Mouse (Mus musculus) heart, adult 2 months (tissue): ENCODE results near the gene Mt1. TPM values are rescaled to one million over a fixed set of nuclear protein-coding genes. Genes with fewer than 3 reads are reported as not detected.

Source experiments
- DNase-seq, 2 experiments: peaks; one replicate each; pipeline ENCODE4 v3.0.0; 2021
- H3K27ac ChIP-seq: fragments of 200-600 bp; 2 replicates; pipeline ENCODE4 v1.8.1; 2022
- H3K27me3 ChIP-seq: fragments of 200-500 bp; 2 replicates; pipeline ENCODE4 v1.6.1; 2012; ENCODE audit warnings: mild to moderate bottlenecking, low read length, inconsistent platforms, mixed read lengths; ENCODE audit not compliant: control insufficient read depth, insufficient read depth
- H3K36me3 ChIP-seq: fragments of 200-500 bp; 2 replicates; pipeline ENCODE4 v1.6.1; 2012; ENCODE audit warnings: low read length, inconsistent platforms; ENCODE audit not compliant: control insufficient read depth, insufficient read depth
- H3K4me1 ChIP-seq: fragments of 200-500 bp; 2 replicates; pipeline ENCODE4 v1.6.1; 2011; ENCODE audit warnings: low read length; ENCODE audit not compliant: control insufficient read depth, insufficient read depth
- H3K4me3 ChIP-seq: fragments of 200-600 bp; 2 replicates; pipeline ENCODE4 v1.8.1; 2022
- H3K79me2 ChIP-seq: fragments of 200-500 bp; replicated peaks from 2 replicates; pipeline ENCODE4 v1.6.1; 2012; ENCODE audit warnings: mild to moderate bottlenecking, inconsistent platforms, low read length, moderate library complexity, mixed read lengths; ENCODE audit not compliant: control insufficient read depth, insufficient read depth
- H3K9ac ChIP-seq: fragments of 200-500 bp; 2 replicates; pipeline ENCODE4 v1.6.1; 2012; ENCODE audit warnings: low read depth, mild to moderate bottlenecking, control low read depth, inconsistent platforms, low read length, mixed read lengths
- CTCF ChIP-seq: fragments of 200-600 bp; IDR thresholded peaks from 2 replicates; pipeline ENCODE4 v1.8.1; 2022; ENCODE audit warnings: antibody characterized with exemption, mild to moderate bottlenecking, moderate library complexity
- EP300 ChIP-seq: fragments of 200-500 bp; IDR thresholded peaks from 2 replicates; pipeline ENCODE4 v1.6.1; 2011; ENCODE audit warnings: low read depth, low read length, control low read depth; ENCODE audit not compliant: insufficient read depth
- POLR2A ChIP-seq: fragments of 200-500 bp; IDR thresholded peaks from 2 replicates; pipeline ENCODE4 v1.6.1; 2011; ENCODE audit warnings: mild to moderate bottlenecking, low read depth, low read length, control low read depth; ENCODE audit not compliant: insufficient read depth
- WGBS: fragments of 180-500 bp; shearing (Covaris S2); methylation state at CpG from one replicate; pipeline ENCODE4 v1.1.7; 2018; 5-methylcytosine and 5-hydroxymethylcytosine counted together
- intact Hi-C: fragments of 180-260 bp; cut with DNase I; formaldehyde crosslinking; loops from one replicate; pipeline ENCODE4 v1.15.1; 2025
- polyA plus RNA-seq: library from polyadenylated mRNA; depleted of rRNA; stranded (reverse); fragments of >200 nt; gene quantifications from 2 replicates; pipeline ENCODE4 v1.2.3, GENCODE M21; 2012
- total RNA-seq, 2 experiments: library from RNA; stranded (reverse); gene quantifications; 2 replicates each; pipeline ENCODE4 v1.2.3; 2021

Mt1 gene
- total and polyA plus RNA-seq, 3 experiments = 279 to 727 (median 438) TPM

- 85% methylated on average over 7 of the region's 7 CpGs for WGBS
- Histone ChIP-seq H3K27me3 (no peaks in the 10 kb centered on the region), H3K36me3 (no peaks in the 10 kb centered on the region), H3K4me3 (no peak overlapping the region), H3K9ac (no peak overlapping the region), H3K4me1 (no peaks in the 10 kb centered on the region), H3K27ac (no peak overlapping the region), H3K79me2 (no peaks in the 10 kb centered on the region)
- no peak for DNase-seq
- TF ChIP-seq EP300 (no peak), CTCF (no peak), POLR2A (no peak)
- intact Hi-C loops = no loop called here
Observed at GRCm38 (mm10) chr8:94136192-94136591, 42.7 kb upstream of the Mt1 start.

DNA sequence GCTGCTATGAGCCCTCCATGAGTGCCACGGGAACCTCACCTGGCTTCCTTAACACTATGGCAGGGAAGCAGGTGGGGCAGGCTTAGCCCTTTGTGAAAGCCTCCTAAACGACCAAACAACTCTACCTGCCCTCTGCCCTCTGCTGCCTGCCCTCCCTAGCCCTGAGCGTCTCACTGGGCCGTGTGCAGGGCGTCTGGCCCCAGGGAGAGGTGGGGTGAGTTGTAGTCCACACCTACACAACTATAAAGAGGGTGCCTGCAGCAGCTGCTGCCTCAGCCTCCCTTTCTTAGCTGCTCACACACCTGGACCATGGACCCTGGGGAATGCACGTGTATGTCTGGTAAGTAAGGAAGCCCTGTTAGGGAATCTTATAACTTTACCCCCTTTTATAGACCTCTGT, 41.9 kb upstream of the Mt1 start, which contains the start of gene Mt4:
Gene Mt4 (plus strand): TSS at position 265 of the 400 bp plus-strand sequence.
- Histone ChIP-seq H3K4me3 (no peak within 1 kb of the TSS), H3K4me1 (no peaks in the 10 kb centered on the region), H3K79me2 (no peaks in the 10 kb centered on the region), H3K27me3 (no peaks in the 10 kb centered on the region), H3K36me3 (no peaks in the 10 kb centered on the region), H3K9ac (no peak within 1 kb of the TSS), H3K27ac (no peak within 1 kb of the TSS)
- intact Hi-C loops = no loop called here
- DNase-seq = no peak
- TF ChIP-seq CTCF (no peak), POLR2A (no peak), EP300 (no peak)
- WGBS = 49% methylated on average over 6 of the region's 6 CpGs

DNA sequence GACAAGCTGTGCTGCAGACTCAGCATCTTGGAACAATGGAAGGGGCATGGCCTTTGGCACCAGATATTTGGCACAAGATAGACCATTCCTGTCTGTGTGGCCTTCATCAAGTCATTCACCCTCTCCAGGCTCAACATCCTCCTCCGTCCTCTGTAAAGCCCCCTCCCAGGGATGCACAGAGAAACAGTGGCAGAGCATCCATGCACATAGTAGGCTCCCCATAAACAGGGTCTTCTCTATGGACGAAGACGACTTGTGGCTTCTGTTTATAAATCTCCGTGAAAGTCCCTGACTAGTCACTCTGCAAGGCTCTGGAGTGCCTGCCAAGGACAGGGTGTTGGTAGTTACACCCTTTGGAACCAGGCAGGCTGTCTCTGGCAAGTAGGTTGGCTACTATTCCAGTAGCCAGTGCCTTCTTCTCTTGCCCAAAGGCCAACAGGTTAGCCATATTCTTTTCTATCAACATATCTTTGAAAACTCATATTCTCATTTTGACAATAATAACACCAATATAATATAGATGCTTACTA, 38.6 kb upstream of the Mt1 start:
- no peaks in the 10 kb centered on the region for H3K4me1 ChIP-seq
- H3K27me3 ChIP-seq = no peaks in the 10 kb centered on the region
- TF ChIP-seq POLR2A = no peak
- no peak for TF ChIP-seq EP300
- no peak for TF ChIP-seq CTCF
- no peak overlapping the region for H3K27ac ChIP-seq
- no peak overlapping the region for H3K4me3 ChIP-seq
- WGBS = 76% methylated on average over 4 of the region's 4 CpGs
- no peaks in the 10 kb centered on the region for H3K79me2 ChIP-seq
- DNase-seq = no peak
- H3K36me3 ChIP-seq = no peaks in the 10 kb centered on the region
- intact Hi-C loops = no loop called here
- no peak overlapping the region for H3K9ac ChIP-seq

DNA sequence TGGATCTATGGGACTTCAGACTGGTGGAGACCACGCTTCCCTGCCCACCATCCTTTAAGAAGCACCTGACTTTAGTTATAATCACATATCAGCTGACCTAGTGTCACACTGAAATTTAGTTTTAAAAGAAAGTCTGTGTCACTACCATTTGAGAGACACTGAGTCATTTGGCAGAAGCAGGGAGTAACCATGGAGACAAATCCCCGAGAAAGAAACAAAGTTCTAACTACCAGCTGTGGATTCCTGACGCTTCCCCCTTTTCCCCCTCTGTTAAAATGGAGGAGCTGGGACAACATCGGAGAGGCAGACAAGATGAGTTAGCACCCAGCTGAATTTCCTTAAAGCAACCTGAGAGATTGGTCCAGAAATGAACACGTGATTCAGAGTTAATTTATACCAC, 30.6 kb upstream of the Mt1 start:
- intact Hi-C loops = no loop called here
- WGBS = 46% methylated on average over 5 of the region's 5 CpGs
- no peaks in the 10 kb centered on the region for H3K79me2 ChIP-seq
- no peak overlapping the region for H3K4me3 ChIP-seq
- H3K36me3 ChIP-seq = no peaks in the 10 kb centered on the region
- TF ChIP-seq CTCF = no peak
- TF ChIP-seq POLR2A = no peak
- TF ChIP-seq EP300 = no peak
- no peaks in the 10 kb centered on the region for H3K27me3 ChIP-seq
- H3K9ac ChIP-seq = no peak overlapping the region
- H3K4me1 ChIP-seq = no peaks in the 10 kb centered on the region; the same call in 1 of the 2 replicates
- no peak for DNase-seq
- no peak overlapping the region for H3K27ac ChIP-seq

DNA sequence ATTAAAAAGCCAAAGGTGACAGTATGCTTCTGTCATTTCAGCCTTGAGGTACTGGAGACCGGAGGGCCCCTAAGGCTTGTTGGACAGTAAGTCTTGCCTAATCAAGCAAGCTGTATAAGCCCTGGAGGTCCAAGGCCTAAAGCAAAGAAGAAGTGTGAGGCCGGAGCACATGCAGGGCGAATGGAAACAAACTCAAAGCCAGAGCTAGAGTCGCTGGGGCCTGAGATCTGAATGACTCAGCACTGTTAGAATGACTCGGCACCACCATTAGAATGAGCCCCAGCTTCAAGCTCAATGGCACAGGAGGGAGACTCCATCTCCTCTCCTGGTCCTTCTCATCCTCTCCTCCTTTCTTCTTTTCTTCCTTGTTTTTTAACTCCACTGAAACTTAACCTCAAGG, 28.0 kb upstream of the Mt1 start:
- Histone ChIP-seq H3K27me3 (no peaks in the 10 kb centered on the region), H3K9ac (no peak overlapping the region), H3K36me3 (no peaks in the 10 kb centered on the region), H3K4me1 (no peaks in the 10 kb centered on the region; the same call in 1 of the 2 replicates), H3K79me2 (no peaks in the 10 kb centered on the region), H3K27ac (no peak overlapping the region), H3K4me3 (no peak overlapping the region)
- intact Hi-C loops = no loop called here
- DNase-seq = no peak
- 77% methylated on average over 5 of the region's 5 CpGs for WGBS
- TF ChIP-seq POLR2A (no peak), EP300 (no peak), CTCF (no peak)

DNA sequence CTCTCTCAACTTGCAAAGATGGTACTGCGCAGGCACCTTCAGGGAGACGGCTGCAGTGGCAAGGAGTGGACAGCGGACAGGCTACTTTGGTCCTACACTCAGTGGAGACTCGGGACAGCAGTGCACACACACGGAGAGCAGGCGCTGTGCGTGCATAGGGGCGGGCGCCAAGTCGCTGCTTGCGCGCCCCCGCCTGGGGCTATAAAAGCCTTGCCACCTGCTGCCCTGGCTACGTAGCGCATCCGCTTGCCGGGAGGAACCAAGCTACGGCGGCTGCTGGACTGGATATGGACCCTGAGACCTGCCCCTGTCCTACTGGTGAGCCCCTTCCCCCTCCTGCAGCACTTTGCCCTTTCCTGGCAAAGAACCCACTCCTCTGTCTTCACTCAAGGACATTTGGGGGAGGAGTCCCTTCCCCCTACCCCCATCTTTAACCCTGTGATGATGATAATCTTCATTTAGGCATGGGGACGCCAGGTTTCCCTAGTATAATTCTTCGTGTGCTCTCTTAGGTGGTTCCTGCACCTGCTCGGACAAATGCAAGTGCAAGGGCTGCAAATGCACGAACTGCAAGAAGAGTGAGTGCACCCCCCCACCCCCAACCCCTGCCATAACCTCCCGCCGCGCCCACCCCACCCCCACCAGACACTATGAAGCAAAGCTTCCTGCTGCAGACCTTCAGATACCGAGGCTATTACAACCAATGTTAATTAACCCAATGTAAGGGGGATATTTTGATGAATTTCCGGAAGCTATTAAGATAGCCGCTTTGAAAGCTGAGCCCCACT, 26.2 kb upstream of the Mt1 start, which contains the start of gene Mt3:
Gene Mt3 (plus strand): TSS at position 95 of the 788 bp plus-strand sequence.
- DNase-seq = peak; percentile 35 to 38
- TF ChIP-seq CTCF (peak; percentile 51), EP300 (no peak)
- H3K9ac ChIP-seq = no peak within 1 kb of the TSS
- no peaks in the 10 kb centered on the region; the same call in 1 of the 2 replicates for H3K4me1 ChIP-seq
- WGBS = 4% methylated on average over 29 of the region's 29 CpGs
- no peaks in the 10 kb centered on the region for H3K36me3 ChIP-seq
- H3K79me2 ChIP-seq = no peaks in the 10 kb centered on the region
- no peaks in the 10 kb centered on the region for H3K27me3 ChIP-seq
- peak within 1 kb of the TSS; percentile 24; the same call in 1 of the 2 replicates for H3K4me3 ChIP-seq
- intact Hi-C loops = no loop called here
- no peak within 1 kb of the TSS for H3K27ac ChIP-seq
